Mouse (Mus musculus): ENCODE results near the gene Nme4.

Nme4 gene

DNA sequence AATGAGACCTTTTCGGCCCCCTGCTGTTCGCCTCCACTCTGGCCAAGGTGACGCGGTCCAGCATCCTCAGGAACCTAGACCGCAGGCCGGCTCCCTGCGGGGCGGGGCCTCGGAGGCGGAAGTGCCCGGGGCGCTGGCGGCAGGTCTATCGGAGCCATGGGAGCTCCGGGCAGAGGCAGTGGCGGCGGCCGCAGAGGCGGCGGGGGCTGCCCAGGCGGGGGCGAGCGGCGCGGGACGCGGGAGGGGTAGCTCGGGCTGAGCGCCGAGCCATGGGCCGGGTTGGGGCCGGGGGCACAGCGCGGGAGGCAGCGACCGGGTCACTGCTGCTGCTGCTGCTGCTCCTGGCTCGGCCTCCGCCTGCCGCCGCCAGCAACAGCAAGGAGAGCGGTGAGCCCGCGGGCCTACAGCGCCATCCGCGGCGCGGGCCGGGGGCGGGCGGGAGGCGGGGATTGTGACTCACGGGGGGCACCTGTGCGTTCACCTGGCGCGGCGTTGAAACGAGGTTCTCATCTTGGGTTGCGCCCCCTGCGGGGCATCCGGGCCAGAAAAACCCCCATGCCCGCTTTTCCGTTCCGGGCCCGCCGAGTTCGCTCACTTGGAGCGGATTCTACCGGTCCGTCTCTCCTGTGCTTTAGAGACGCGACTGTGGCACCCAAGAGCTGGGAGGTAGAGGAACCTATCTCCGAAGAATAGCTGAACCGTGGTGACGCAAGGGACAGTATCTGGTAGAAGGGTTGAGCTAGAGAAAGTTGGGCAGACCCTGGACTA, 18.0 kb upstream of the Nme4 start, which contains the start of gene Tmem8:
Gene Tmem8 (plus strand): TSS at position 119 of the 768 bp plus-strand sequence.
- peak; percentile 83 for DNase-seq

GRCm38 (mm10) chr17:26112751-26113150, 17.3 kb upstream of the Nme4 start:
- DNase-seq = no peak

DNA sequence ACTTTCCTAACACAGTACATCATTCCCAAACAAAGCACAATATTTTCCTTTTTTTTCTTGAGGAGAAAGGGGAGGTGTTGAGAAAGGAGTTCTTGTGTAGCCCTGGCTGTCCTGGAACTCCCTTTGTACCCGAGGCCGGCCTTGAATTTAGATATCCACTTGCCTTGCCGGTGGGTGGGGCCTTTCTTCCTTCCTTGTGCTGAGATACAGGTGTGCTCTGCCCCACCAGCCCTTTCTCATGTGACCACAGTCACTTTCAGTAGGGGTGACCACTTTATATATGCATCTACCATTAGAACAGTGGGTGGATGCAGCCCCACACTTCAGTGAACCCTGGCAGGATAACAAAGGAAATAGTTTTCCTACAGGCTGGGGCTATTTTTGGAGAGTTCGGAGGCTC, 16.3 kb upstream of the Nme4 start:
- no peak for DNase-seq

DNA sequence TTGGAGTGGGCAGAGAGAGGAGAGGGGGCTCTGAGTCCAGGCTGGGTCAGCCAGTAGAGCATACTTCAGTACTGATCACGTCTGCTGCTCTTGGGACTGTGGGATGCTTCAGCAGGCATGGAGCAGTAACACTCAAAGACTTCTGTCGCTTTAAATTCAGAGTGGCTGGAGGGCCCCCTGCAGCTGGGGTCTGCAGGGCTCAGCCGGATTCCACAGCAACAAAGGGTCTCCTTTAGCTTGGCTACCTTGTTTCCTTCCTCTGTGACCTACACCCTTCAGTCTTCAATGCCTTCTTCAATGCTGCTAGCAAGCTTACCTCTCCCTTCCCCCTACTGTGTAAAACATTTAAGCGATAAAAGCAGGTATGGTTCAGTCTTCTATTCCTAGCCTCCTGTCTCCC, 15.6 kb upstream of the Nme4 start:
- no peak for DNase-seq

GRCm38 (mm10) chr17:26110156-26110555, 14.8 kb upstream of the Nme4 start:
- no peak for DNase-seq

GRCm38 (mm10) chr17:26105619-26106018, 10.2 kb upstream of the Nme4 start:
- DNase-seq = no peak

GRCm38 (mm10) chr17:26101478-26101877, 6.1 kb upstream of the Nme4 start:
- no peak for DNase-seq

GRCm38 (mm10) chr17:26100166-26100565, 4.8 kb upstream of the Nme4 start:
- DNase-seq = no peak

DNA sequence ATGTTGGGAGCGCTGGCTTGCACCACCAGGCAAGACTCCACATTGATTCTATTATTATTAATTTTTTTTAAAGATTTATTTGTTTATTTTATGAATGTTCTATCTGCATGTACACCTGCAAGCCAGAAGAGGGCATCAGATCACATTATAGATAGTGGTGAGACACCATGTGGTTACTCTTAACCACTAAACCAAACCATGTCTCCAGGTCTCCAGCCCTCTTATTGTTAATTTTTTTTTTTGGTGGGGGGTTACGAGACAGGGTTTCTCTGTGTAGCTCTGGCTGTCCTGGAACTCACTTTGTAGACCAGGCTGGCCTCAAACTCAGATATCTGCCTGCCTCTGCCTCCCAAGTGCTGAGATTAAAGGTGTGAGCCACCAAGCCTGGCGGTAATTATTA, 3.9 kb upstream of the Nme4 start:
- DNase-seq = peak; percentile 32

- DNase-seq = no peak
Measured at GRCm38 (mm10) chr17:26098461-26098860, 3.1 kb upstream of the Nme4 start.

GRCm38 (mm10) chr17:26094531-26095110, 781 bp downstream of the Nme4 start:
- no peak for DNase-seq

- DNase-seq = peak; percentile 87
Measured at GRCm38 (mm10) chr17:26089905-26090632, 5.3 kb downstream of the Nme4 start, which contains the start of gene Decr2. TSS of gene Decr2 (minus strand) at chr17:26090337.

DNA sequence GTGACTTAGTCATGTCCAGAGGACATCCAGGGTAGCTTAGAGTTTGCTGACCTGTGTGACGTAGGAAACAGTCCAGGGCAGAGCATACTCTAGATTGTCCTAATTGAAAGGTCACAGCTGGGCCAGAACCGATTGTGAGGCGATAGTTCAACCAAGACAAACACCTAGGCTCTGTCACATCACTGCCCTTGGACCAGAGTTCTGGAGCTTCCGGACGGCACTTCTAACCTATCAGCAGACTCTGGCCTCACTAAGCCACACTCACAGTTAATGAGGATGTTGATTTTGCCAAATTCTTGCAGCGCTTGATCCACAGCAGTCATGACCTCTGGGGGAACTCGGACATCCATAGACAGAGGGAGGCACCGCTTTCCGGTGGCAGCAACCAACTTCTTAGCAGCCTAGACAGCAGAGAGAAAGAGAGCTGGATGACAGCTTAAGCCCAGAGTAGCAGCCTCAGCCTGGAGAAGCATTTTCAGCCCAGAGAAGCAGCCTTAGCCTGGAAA, 8.3 kb downstream of the Nme4 start:
- no peak for DNase-seq

- no peak for DNase-seq
Measured at GRCm38 (mm10) chr17:26080867-26081266, 14.5 kb downstream of the Nme4 start.

GRCm38 (mm10) chr17:26078851-26079250, 16.6 kb downstream of the Nme4 start:
- no peak for DNase-seq

- DNase-seq = no peak
Measured at GRCm38 (mm10) chr17:26075246-26075645, 20.2 kb downstream of the Nme4 start.

GRCm38 (mm10) chr17:26070136-26070535, 25.3 kb downstream of the Nme4 start:
- DNase-seq = no peak

- peak; percentile 87 for DNase-seq
Measured at GRCm38 (mm10) chr17:26068831-26069739, 26.3 kb downstream of the Nme4 start, which contains the start of gene Rab11fip3. TSS of gene Rab11fip3 (minus strand) at chr17:26069555.

GRCm38 (mm10) chr17:26068024-26068830, 27.2 kb downstream of the Nme4 start:
- peak; percentile 20 for DNase-seq

- no peak for DNase-seq
Measured at GRCm38 (mm10) chr17:26066488-26067020, 28.8 kb downstream of the Nme4 start.

- no peak for DNase-seq
Measured at GRCm38 (mm10) chr17:26064916-26065315, 30.5 kb downstream of the Nme4 start.
